Mouse (Mus musculus) fat pad, adult 2 months (tissue): ENCODE data around the gene Serac1.
"Not testable (repeated sequence)": the region's sequence is repeated elsewhere in the genome, so short reads cannot be mapped to it uniquely, and the experiment has no call there.

Experiments used
- DNase-seq: peaks from one replicate; pipeline ENCODE4 v3.0.0-alpha.2; 2011; ENCODE audit warnings: low read depth, low spot score; ENCODE audit errors: extremely low read depth

Serac1 gene

DNA sequence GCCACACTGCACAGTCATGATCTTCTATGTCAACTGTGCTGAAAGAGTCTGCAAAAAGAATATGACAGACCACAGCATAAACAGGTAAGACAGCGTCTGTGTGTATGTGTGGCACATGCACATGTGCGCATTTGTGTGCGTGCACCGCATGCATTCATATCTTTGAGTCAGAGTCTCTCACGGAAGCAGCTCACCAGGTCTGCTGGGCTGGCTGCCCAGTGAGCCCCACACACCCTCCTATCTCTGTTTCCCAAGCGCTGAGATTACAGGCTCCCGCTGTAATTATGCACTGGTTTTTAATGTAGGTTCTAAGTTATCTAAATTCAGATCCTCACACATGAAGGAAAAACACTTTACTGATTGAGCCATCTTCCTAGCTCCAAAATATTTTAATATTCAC, 11.9 kb downstream of the Serac1 start:
- DNase-seq = no peak

GRCm38 (mm10) chr17:6066021-6066420, 13.5 kb downstream of the Serac1 start:
- peak; percentile 28 for DNase-seq

GRCm38 (mm10) chr17:6063532-6063931, 16.0 kb downstream of the Serac1 start:
- DNase-seq = no peak

DNA sequence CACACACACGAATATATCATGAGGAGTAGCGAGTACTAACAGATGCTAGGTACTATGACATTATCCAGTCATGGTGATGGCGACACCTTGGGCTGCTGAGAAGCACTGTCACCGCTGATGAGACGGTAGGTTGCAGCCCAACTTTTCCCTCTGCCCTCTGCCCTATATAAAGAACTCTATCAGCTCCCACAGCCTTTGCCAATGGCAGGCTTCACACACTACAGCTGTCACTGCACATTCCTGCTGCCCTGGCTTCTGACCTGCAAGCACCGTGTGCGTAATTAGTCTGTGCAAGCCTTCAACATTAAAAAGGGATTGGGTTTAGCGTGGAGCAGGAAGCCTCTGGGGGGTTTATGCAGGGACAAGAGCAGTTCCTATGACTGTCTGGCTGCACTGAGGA, 16.7 kb downstream of the Serac1 start:
- no peak for DNase-seq

- no peak for DNase-seq
Measured at GRCm38 (mm10) chr17:6054934-6055355, 24.6 kb downstream of the Serac1 start.

- DNase-seq = no peak
Measured at GRCm38 (mm10) chr17:6052801-6053200, 26.7 kb downstream of the Serac1 start.

- no peak for DNase-seq
Measured at GRCm38 (mm10) chr17:6037507-6037906, 42.0 kb downstream of the Serac1 start.

DNA sequence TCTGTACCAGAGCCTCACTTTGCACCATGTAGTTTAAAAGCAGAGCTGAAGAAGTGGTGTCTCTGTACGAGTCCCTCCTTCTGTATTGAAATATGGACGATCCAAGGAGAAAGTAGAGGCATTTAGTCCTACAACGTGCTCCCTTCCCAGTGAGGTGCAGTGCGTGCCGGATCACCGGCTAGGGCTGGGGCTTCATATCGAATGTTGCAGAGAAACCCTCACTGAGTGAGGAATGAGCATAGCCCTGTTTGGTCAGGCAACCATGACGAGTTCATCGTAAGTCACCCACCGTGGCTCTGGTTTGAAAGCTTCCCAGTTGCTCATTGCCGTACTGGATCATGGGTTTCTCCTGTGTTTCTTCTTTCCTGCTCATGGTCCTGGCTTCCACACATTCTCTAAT, 42.7 kb downstream of the Serac1 start:
- DNase-seq = no peak

GRCm38 (mm10) chr17:6036458-6036857, 43.1 kb downstream of the Serac1 start:
- DNase-seq = no peak

DNA sequence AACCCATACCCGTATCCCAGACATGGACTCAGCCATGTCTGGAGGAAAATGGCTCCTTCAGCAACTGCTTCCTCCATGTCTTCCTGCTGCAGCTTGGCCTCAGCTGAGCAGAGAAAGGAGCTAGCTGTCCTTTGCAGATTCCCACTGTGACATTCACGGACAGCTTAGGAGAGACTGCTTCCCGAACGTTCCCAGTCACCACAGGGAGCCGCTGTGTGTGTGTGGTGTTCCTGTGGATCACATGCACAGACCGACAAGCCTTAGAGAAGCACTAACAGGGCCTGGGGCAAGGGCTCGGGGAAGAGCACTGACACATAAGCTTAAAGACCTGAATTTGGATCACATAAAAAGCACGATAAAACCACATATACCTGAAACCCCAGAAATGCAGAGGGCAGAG, 43.9 kb downstream of the Serac1 start:
- DNase-seq = no peak

DNA sequence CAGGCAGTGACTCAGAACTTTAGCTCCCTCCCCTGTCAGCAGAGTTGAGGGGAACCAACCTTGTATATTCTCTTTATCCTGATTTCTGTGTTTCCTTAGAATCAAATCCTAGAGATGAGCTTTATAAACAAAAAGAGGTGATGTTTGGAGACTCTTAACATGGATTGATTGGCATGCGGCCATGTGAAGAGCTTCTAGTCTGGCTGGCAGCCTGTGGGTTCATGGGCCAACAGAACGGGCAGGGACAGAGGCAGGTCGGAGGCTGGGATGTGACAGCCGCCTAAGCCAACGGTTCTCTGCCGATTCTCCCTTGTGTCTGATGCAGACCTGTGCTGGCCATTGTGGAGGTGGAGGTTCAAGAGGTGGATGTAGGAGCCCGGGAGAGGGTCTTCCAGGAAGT, 53.7 kb downstream of the Serac1 start:
- no peak for DNase-seq

GRCm38 (mm10) chr17:6021374-6021789, 58.2 kb downstream of the Serac1 start:
- not testable (repeated sequence) for DNase-seq

DNA sequence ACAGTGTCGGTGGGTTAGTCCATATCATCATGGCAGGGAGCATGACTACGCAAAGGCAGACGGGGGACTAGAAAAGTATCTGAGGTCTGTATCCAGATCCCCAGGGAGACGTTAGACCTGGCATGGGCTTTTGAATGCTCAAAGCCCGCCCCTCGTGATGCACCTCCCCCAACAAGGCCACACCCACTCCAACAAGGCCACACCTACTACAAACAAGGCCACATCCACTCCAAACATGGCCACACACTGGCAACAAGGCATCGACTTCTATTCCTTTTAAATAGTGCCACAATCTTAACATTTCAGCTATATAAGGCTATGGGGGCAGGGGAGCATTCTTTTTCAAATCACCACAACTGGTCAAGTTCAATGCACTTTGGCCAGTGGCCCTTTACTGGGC, 58.9 kb downstream of the Serac1 start:
- no peak for DNase-seq

DNA sequence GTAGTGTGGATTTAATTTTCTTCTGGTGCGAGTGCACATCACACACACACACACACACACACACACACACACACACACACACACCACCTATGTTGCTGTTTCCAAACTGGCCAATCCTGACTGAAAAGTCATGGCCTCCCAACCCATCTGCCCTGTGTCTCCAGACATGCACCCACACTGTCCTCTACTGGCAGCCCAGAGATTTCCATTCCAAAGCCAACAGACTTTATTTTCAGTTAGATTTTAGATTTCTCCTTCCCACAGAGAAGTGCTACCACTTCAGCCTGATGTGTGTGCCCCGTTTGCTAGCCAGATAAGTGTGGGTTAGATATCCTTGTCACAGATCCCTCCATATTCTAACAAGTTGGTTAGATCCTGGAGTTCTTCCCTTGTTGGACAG, 59.8 kb downstream of the Serac1 start:
- DNase-seq = no peak

- no peak for DNase-seq
Measured at GRCm38 (mm10) chr17:6018348-6018747, 61.2 kb downstream of the Serac1 start.

GRCm38 (mm10) chr17:6017268-6017667, 62.3 kb downstream of the Serac1 start:
- no peak for DNase-seq

DNA sequence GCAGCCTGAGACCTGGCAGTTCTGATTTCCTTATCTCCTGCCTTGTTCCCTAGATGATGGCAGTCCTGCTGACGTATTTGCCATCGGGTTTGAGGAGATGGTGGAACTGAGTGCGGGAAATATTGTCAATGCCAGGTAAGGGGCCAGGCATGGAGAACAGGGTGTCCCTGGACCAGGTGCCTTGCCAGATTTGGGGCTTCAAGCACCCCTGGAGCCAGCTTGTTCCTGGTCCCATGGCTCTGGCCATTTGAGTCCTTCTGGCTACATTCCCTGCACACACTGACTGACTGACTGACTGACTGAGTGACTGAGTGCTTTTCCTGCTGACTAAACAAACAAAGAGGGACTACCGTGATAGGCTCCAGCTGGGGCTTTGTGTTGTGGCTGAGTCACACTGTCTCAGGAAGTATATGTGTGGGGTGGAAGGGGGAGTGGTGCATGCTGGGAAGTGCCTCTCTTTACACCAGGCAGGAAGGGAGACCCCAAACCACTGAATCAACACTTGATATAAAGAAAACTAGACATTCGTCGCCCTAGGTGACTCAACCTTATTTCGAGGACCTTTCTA, 63.2 kb downstream of the Serac1 start:
- DNase-seq = no peak

DNA sequence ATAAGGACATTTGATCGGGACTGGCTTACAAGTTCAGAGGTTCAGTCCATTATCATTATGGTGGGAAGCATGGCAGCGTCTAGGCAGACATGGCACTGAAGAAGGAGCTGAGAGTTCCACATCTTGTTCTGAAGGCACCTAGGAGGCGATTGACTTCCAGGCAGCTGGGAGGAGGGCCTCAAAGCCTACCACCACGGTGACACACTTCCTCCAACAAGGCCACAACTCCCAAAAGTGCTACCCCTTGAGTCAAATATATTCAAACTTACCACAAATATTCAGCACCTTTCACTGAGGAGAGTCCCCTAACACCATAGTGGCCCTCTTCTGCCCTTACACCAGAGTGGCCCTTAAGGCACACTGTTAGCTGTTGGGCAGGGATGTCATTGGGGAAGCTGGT, 64.6 kb downstream of the Serac1 start:
- DNase-seq = no peak

DNA sequence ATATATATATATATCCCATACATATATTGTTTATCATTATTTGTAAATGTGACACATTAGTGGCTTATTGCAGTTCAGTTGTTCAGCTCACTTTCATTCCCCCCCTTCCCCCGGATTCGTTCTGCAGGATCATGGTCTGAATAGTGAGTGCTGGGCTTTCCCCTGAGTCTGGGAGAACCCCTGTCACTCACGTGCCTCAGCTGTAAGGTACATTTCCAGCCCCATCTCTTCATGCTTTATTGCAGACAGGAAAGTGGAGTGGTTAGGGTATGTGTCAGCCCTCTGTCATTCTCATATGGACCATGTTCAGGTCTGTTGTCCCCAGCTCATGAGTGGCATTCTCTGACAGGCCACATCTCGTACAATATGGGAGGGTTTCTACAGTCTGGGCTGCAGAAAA, 66.5 kb downstream of the Serac1 start:
- no peak for DNase-seq

GRCm38 (mm10) chr17:6009606-6010005, 69.9 kb downstream of the Serac1 start:
- no peak for DNase-seq

DNA sequence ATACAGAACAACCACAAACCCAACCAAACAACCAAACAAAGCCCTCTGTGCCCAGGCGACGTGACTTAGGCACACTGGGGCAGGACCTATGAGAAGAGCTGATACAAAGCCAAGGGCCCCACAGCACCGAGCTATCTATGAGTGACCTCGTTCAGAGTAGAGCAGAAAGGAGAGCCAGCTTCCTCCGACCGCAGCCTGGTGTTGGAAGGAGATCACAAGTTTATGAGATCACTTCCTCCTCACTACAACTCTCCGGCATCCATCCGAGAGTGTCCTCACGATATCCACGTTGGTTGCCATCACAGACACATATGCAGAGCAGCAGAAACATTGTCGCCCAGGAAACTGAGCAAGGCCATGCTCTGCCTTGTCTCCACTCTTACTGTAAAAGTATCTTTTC, 71.0 kb downstream of the Serac1 start:
- no peak for DNase-seq

- no peak for DNase-seq
Measured at GRCm38 (mm10) chr17:6007902-6008301, 71.6 kb downstream of the Serac1 start.

DNA sequence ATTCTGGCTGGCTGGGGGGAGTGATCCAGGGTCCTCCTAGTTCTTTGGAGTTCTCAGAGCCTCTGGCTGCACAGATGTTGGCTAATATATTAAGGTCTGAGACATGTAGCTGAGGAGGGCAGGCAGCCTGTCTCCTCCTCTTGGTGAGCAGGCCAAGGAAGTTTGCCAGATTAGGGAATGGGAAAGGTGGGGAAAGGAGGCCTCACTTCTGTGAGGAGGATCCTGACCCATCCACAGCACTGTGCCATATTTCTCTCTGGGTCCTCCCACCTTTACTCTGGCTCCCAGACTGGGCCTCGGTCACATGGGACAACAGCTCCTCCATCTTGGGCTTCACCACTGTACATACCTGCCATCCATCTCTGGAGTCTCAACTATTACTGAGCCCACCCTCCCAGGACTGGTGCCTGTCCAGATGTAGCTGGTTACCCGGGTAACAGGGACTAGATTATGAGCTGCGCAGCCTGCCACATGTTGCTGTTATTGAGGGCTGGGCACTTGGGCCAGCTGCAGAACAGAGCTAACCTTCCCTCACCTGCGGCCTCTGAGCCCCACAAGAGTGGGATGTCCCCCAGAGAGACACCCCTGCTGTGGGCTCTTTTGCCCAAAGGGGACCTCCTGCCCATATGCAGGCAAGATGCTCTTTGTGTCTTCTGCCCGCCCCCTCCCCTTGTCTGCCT, 72.3 kb downstream of the Serac1 start:
- DNase-seq = no peak
